Mouse (Mus musculus): ENCODE data around the gene Jdp2. TPM values are rescaled to one million over a fixed set of nuclear protein-coding genes. Genes with fewer than 3 reads are reported as not detected.

Gene Jdp2
- 0.10 and 0.50 TPM in 2 replicates for polyA plus RNA-seq (2015; fragmentation: Nextera tagmentation; extraction: Ambion mirVana)

DNA sequence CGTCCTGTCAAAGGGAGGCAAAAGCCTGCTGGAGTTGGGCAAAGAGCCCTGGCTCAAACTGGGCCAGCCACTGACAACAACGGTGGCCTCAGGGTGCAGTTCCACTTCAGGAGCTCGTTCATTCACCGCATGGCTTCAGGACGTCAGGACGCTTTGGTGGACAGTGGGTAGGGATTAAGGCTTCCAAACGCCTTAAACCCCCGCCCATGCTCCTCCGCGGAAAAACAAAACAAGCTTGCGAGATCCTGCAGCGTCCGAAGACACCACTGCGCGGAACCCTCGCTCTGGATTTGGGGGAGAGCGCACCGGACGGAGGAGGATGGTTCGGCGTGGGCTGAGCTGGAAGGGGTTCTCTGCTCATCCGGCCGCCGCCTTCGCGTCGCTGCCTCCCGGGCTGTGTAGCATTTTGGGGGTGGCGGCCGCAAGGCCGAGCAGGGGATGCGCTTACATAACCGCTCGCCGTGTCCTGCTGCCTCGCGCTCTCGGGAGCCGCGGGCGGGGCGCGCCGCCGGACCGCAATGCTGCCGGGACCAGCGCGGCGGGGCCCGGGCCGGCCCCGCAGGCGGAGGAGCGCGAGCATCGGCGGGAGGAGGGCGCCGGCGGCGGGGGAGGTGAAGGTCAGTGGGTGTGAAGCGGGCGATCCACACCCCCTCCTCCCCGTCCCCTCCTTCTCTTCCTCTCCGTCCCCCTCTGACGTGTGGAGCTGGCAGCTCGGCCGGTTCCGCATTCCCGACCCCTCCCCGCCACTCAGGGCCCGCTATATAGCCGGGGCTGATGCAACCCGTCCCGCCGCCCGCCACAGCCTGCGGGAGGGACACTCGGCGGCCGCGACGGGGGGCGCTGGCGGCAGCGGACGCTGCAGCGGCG, at the start of gene Jdp2:
Gene Jdp2, plus strand, starts transcription at position 417 of the 867 bp plus-strand sequence.
- H3K9me3 ChIP-seq: no peaks in the 10 kb centered on the region
- peak; percentile 83 for ATAC-seq (replicated peaks)
- H3K27ac ChIP-seq (replicated peaks): peak within 1 kb of the TSS; percentile 75
- peaks cover 4% of the 10 kb centered on the region; the same call in 1 of the 2 replicates for H3K27me3 ChIP-seq
- peak within 1 kb of the TSS; percentile 82 for H3K9ac ChIP-seq (replicated peaks)
- peak within 1 kb of the TSS; percentile 82 for H3K4me3 ChIP-seq
- H3K4me2 ChIP-seq (replicated peaks): peak within 1 kb of the TSS; percentile 94
- H3K36me3 ChIP-seq: no peaks in the 10 kb centered on the region
- under 1% methylated on average over 79 of the region's 90 CpGs for WGBS
- peaks cover 35% of the 10 kb centered on the region for H3K4me1 ChIP-seq

DNA sequence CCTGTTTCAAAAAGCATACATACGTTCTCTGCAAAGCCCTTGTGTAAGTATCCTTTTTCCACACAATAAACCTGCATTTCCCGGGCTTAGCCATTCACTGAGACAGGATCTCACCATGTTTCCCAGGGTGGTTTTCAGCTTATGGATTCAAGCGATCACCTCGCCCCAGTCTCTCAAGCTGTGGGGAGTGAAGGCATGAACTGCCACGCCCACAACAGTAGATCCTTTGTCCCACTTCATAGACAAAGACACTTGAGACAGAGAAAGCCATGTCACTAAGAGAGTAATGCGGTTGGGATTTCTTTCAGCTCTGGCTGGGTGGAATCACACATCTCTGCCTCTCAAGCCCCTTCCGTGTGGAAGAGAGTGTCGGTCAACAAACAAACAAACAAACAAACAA, 49.2 kb upstream of the Jdp2 start:
- no peaks in the 10 kb centered on the region for H3K36me3 ChIP-seq
- H3K9ac ChIP-seq (replicated peaks): no peak overlapping the region
- H3K4me3 ChIP-seq: no peak overlapping the region
- H3K9me3 ChIP-seq: no peaks in the 10 kb centered on the region
- H3K27ac ChIP-seq (replicated peaks): no peak overlapping the region
- no peak for ATAC-seq (replicated peaks)
- 67% methylated on average over 8 of the region's 8 CpGs for WGBS
- H3K4me1 ChIP-seq: peaks cover 5% of the 10 kb centered on the region; the same call in 1 of the 2 replicates
- H3K27me3 ChIP-seq: no peaks in the 10 kb centered on the region
- no peak overlapping the region for H3K4me2 ChIP-seq (replicated peaks)

DNA sequence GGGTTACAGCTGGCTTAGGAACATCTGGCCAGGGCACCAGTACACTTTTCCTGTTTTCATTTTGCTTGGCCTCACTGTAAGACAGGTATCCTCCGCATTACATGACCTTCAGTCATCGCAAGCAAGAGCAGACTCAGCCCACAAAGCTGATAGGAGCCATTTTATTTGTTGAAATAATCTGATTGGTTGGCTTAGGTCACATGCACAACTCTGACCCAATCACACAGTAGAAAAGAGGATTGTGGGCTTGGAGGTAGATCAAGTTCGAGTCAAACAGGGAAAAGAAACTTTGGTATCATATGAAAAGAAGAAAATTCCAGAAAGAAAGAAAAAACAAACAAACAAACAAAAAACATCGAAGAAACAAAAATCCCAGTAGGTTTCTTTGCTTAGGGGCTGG, 48.4 kb upstream of the Jdp2 start:
- Histone ChIP-seq H3K9ac (replicated peaks) (no peak overlapping the region), H3K4me2 (replicated peaks) (no peak overlapping the region), H3K36me3 (no peaks in the 10 kb centered on the region), H3K4me1 (no peaks in the 10 kb centered on the region), H3K9me3 (no peaks in the 10 kb centered on the region), H3K4me3 (no peak overlapping the region), H3K27me3 (no peaks in the 10 kb centered on the region), H3K27ac (replicated peaks) (no peak overlapping the region)
- 90% methylated on average over 4 of the region's 4 CpGs for WGBS
- ATAC-seq (replicated peaks): no peak

DNA sequence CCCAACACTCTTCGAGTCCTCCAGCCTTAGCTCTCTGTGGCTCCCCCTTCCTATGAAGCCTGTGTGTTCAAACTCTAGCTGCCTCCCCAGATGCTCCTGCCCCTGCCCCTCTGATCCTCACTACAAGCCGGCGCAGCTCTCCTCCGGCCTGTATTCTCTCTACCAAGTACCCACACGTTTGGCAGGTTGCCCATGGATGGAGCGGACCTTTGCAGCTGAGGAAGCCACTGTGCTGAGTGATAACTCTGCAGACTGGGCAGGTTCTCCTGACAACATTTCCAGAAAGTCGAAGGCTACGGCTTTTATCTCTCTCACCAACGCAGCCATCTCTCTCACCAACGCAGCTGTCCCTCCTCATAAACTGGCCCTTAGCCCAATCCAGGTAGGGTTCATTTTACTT, 39.5 kb upstream of the Jdp2 start:
- no peaks in the 10 kb centered on the region for H3K4me1 ChIP-seq
- no peak overlapping the region for H3K4me3 ChIP-seq
- no peaks in the 10 kb centered on the region for H3K36me3 ChIP-seq
- H3K4me2 ChIP-seq (replicated peaks): no peak overlapping the region
- no peak overlapping the region for H3K9ac ChIP-seq (replicated peaks)
- H3K9me3 ChIP-seq: no peaks in the 10 kb centered on the region
- no peak overlapping the region for H3K27ac ChIP-seq (replicated peaks)
- H3K27me3 ChIP-seq: no peaks in the 10 kb centered on the region
- WGBS: 82% methylated on average over 10 of the region's 10 CpGs
- no peak for ATAC-seq (replicated peaks)

DNA sequence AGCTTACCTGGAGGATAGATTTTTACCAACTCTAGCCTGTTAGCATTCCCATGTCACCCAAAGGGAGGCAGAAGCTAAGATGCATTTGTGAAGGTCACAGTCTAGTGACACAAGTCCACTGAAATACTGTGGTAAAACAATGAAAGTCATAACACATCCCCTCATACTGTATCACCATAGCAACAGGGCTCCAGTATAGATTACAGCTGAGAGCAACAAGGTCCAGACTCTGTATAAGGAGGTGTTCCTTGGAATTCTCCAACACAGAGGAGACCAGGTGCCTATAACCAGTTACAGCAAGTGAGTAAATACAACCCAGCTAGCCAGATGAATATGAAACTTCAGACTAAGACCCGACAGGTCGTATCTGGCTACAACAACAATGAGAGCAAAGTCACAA, 33.4 kb upstream of the Jdp2 start:
- no peak overlapping the region for H3K4me2 ChIP-seq (replicated peaks)
- no peaks in the 10 kb centered on the region for H3K36me3 ChIP-seq
- no peak overlapping the region for H3K27ac ChIP-seq (replicated peaks)
- H3K9me3 ChIP-seq: no peaks in the 10 kb centered on the region
- no peak for ATAC-seq (replicated peaks)
- no peaks in the 10 kb centered on the region for H3K27me3 ChIP-seq
- 95% methylated on average over 2 of the region's 2 CpGs for WGBS
- no peaks in the 10 kb centered on the region for H3K4me1 ChIP-seq
- no peak overlapping the region for H3K9ac ChIP-seq (replicated peaks)
- H3K4me3 ChIP-seq: no peak overlapping the region

DNA sequence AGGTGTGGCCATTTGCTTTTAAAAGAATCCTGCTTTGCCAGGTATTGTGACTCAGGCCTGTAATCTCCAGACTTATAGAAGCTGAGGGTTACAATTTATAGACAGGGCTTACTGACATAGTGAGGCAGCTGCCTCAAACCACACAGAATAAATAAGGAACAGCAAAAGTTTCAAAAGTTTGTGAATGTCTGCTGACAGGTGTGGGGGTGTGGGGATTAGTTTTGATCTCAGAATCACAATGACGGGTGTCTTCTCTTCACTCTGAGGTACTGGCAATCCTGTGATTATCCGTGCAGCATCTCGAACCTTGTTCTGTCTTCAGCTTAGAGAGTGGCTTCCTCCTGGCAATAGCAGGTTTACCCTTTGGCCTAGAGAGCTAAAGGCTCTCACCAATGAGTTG, 30.5 kb upstream of the Jdp2 start:
- WGBS: 87% methylated on average over 3 of the region's 3 CpGs
- Histone ChIP-seq H3K9me3 (no peaks in the 10 kb centered on the region), H3K27ac (replicated peaks) (no peak overlapping the region), H3K36me3 (no peaks in the 10 kb centered on the region), H3K9ac (replicated peaks) (no peak overlapping the region), H3K4me2 (replicated peaks) (no peak overlapping the region), H3K27me3 (no peaks in the 10 kb centered on the region), H3K4me3 (no peak overlapping the region), H3K4me1 (peaks cover 15% of the 10 kb centered on the region)
- no peak for ATAC-seq (replicated peaks)

DNA sequence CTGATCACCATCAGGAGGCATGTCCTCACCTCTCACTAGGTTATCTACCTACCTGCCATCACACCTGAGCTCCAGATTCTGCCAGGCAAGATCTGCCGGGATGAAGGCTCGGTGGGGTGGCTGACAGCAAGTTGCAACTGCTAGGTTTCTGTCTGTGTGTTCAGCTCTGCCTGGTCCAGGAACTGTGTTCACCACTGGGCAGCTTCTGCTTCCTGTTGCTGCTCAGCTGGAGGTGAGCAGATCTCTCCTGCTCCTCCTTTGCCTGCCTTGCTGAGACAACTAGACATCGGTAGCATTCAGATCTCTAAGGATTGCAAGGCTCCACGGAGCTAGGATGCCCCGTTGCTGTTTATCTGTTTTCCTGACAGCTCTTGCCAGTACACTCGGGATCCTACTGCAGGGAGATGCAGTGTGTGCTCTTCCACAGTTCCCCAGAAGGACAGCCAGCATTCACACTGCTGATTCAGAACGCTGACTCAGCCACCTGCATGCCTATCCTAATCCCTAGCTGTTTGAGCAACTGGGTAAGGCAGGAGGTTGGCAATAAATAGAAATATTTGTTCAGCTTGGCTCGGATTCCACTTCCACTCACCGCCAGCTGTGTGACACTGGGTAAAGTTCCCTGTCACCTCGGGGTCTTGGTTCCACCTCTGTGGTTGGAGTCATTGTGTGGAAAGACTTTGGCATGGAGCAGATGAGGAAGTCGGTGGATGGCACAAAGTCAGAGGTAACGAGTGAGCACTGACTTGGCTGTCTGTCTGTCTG, 29.3 kb upstream of the Jdp2 start:
- no peaks in the 10 kb centered on the region for H3K36me3 ChIP-seq
- H3K4me1 ChIP-seq: peaks cover 15% of the 10 kb centered on the region
- no peaks in the 10 kb centered on the region for H3K27me3 ChIP-seq
- H3K9ac ChIP-seq (replicated peaks): no peak overlapping the region
- H3K27ac ChIP-seq (replicated peaks): no peak overlapping the region
- no peaks in the 10 kb centered on the region for H3K9me3 ChIP-seq
- no peak overlapping the region for H3K4me3 ChIP-seq
- no peak overlapping the region for H3K4me2 ChIP-seq (replicated peaks)
- ATAC-seq (replicated peaks): no peak
- WGBS: 75% methylated on average over 12 of the region's 12 CpGs

DNA sequence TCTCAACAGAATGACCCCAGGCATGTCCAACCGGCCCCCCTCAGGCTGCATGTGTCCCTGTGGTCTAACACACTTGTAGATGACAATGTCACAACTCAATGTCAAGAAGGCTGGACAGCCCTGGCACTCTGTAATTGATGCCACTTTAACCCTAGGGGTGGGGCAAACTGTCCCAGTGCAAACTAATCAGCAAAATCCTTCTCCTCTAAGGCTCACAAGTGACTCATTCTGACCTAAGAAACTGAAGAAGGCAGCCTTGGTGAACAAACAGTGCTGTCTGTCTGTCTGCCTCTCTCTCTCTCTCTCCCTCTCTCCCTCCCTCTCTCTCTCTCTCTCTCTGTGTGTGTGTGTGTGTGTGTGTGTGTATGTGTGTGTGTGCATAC, 28.7 kb upstream of the Jdp2 start:
- Histone ChIP-seq H3K36me3 (no peaks in the 10 kb centered on the region), H3K4me2 (replicated peaks) (no peak overlapping the region), H3K4me1 (peaks cover 15% of the 10 kb centered on the region), H3K4me3 (no peak overlapping the region), H3K9me3 (no peaks in the 10 kb centered on the region), H3K27me3 (no peaks in the 10 kb centered on the region), H3K9ac (replicated peaks) (no peak overlapping the region), H3K27ac (replicated peaks) (no peak overlapping the region)
- no peak for ATAC-seq (replicated peaks)
- 85% methylated on average over 1 of the region's 1 CpGs for WGBS

DNA sequence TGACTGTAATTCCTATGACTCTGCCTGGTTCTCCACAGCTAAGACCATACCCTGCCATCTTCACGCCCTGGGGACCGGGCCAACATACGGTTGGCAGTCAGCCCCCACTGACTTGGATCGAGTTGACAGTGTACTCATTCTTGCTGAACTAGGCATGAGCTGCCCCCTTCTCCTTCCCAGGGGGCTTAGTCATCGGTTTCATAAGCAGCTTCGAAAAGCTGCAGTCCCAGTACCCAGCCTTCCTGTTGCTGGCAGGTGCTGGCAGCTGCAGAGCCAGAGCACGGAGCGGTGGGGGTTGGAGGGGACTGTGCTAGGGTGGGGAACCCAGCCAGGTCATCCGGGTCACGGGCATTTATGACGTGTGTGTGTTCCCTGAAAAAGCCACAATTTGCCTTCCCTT, 27.5 kb upstream of the Jdp2 start:
- Histone ChIP-seq H3K27me3 (no peaks in the 10 kb centered on the region), H3K4me3 (no peak overlapping the region), H3K9ac (replicated peaks) (no peak overlapping the region), H3K4me2 (replicated peaks) (no peak overlapping the region), H3K4me1 (peaks cover 15% of the 10 kb centered on the region), H3K9me3 (no peaks in the 10 kb centered on the region), H3K27ac (replicated peaks) (0 out of 2 replicates have a peak overlapping the region, but pooled peaks have one; percentile 11), H3K36me3 (no peaks in the 10 kb centered on the region)
- 0 out of 2 replicates have a peak, but pooled peaks have one; percentile 35 for ATAC-seq (replicated peaks)
- 72% methylated on average over 11 of the region's 11 CpGs for WGBS

DNA sequence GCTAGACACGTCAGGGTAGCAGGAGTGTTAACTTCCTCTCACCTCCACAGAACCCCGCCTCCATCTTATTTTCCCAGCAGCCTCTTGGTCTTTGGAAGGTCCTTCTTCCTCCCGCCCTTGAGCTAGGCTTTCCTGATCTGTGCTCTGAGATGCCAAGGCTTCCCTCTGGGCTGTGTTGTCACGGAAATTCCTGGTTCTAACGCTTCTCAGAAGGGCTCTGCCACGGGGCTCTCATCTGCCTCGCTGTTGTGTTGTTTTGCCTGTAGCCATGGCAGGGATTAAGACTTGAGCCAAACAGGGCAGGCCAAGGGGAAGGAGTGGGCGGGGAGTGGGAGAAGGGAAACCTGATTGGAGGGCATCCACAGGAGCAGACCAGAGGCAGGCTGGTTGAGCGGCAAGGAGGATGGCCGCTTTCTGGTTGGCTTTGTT, 26.8 kb upstream of the Jdp2 start:
- peaks cover 15% of the 10 kb centered on the region for H3K4me1 ChIP-seq
- H3K4me3 ChIP-seq: 0 out of 2 replicates have a peak overlapping the region, but pooled peaks have one; percentile 18
- H3K27me3 ChIP-seq: no peaks in the 10 kb centered on the region
- no peak overlapping the region for H3K9ac ChIP-seq (replicated peaks)
- peak overlapping the region; percentile 31 for H3K4me2 ChIP-seq (replicated peaks)
- no peaks in the 10 kb centered on the region for H3K36me3 ChIP-seq
- H3K27ac ChIP-seq (replicated peaks): peak overlapping the region; percentile 46
- H3K9me3 ChIP-seq: no peaks in the 10 kb centered on the region
- peak; percentile 92 for ATAC-seq (replicated peaks)
- 16% methylated on average over 10 of the region's 10 CpGs for whole genome bisulfite sequencing

DNA sequence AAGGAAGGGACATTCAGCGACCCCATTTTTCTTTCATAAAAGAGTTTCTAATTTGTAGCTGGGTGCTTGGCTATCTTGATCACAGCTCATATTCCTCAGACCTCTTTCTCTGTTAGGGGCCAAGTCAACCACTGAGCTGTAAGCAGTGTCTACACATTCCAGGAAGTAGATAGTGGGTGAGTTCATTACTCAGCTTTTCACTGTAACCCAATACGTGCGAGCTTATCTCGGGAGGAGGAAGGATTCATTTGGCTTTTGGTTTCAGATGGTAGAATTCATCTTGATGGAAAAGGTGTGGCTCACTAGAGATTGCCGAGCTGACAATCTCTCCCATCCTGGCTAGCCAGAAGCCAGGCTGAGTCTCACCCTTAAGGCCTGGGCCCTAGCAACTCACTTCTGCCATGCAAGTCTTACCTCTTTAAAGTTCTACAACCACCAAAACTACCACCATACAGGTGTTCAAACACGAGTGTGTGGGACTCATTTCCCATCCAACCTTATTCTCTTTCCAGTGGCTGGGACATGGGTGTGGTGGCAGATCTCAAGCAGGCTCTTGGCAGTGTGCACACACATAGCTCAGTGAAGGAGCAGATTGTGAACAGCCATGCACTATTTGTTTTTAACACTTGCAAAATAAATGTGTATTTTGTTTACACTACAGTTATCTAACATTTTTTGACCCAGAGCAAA, 23.9 kb upstream of the Jdp2 start:
- Histone ChIP-seq H3K27ac (replicated peaks) (no peak overlapping the region), H3K27me3 (no peaks in the 10 kb centered on the region), H3K4me2 (replicated peaks) (no peak overlapping the region), H3K36me3 (no peaks in the 10 kb centered on the region), H3K4me3 (no peak overlapping the region), H3K9ac (replicated peaks) (no peak overlapping the region), H3K4me1 (peaks cover 15% of the 10 kb centered on the region), H3K9me3 (no peaks in the 10 kb centered on the region)
- 90% methylated on average over 6 of the region's 6 CpGs for WGBS
- ATAC-seq (replicated peaks): no peak

DNA sequence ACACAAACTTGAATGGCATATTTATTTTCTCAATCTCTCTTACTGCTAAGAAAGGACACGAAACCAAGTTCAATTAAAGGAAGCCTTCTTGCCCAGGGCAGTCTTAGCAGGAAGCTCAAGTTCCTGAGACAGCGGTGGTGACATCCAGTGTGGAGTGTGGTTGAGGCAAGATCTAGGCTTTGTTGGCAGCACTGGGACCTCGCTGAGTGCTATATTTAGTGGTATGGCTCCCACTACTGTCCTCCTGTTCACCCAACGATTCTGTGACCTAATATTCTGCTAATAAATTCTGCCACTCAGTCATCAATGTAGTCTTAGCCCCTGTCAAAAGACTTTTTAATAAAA, 23.4 kb upstream of the Jdp2 start:
- Histone ChIP-seq H3K36me3 (no peaks in the 10 kb centered on the region), H3K9ac (replicated peaks) (no peak overlapping the region), H3K4me2 (replicated peaks) (no peak overlapping the region), H3K9me3 (no peaks in the 10 kb centered on the region), H3K27ac (replicated peaks) (no peak overlapping the region), H3K27me3 (no peaks in the 10 kb centered on the region), H3K4me3 (no peak overlapping the region), H3K4me1 (peaks cover 15% of the 10 kb centered on the region)
- no peak for ATAC-seq (replicated peaks)
- WGBS: 90% methylated on average over 4 of the region's 4 CpGs
